Mouse (Mus musculus) adrenal gland, postnatal 25 days (tissue): ENCODE measurements around the gene Dpf3. TPM values are rescaled to one million over a fixed set of nuclear protein-coding genes. Genes with fewer than 3 reads are reported as not detected.
A peak's percentile ranks its signal among the peaks of the same experiment; 100 is the strongest.

Experiments
- DNase-seq: peaks from one replicate; pipeline ENCODE4 v3.0.0; 2021; ENCODE audit warnings: mixed read lengths
- total RNA-seq: library from RNA; stranded (reverse); gene quantifications from 2 replicates; pipeline ENCODE4 v1.2.3, GENCODE M21; 2021

Dpf3 gene
- total RNA-seq, 1 experiment from 2014 or later: 11.3 TPM

GRCm38 (mm10) chr12:83496336-83496735 lies 8.8 kb upstream of the Dpf3 start:
- DNase-seq: no peak

- no peak for DNase-seq
These were observed 8.4 kb upstream of the Dpf3 start for GRCm38 (mm10) chr12:83495961-83496282.

GRCm38 (mm10) chr12:83495248-83495960 lies 7.9 kb upstream of the Dpf3 start:
- DNase-seq: no peak

- DNase-seq: peak; percentile 9
These were observed 6.7 kb upstream of the Dpf3 start for GRCm38 (mm10) chr12:83494196-83494595.

GRCm38 (mm10) chr12:83492808-83493207 lies 5.3 kb upstream of the Dpf3 start:
- no peak for DNase-seq

GRCm38 (mm10) chr12:83491609-83492008 lies 4.1 kb upstream of the Dpf3 start:
- DNase-seq: no peak

GRCm38 (mm10) chr12:83489748-83490147 lies 2.2 kb upstream of the Dpf3 start:
- DNase-seq: no peak

- peak; percentile 14 for DNase-seq
These were observed 860 bp upstream of the Dpf3 start for GRCm38 (mm10) chr12:83488211-83488941.

GRCm38 (mm10) chr12:83486671-83487461 lies 650 bp downstream of the Dpf3 start:
- peak; percentile 63 for DNase-seq

- peak; percentile 44 for DNase-seq
These were observed 1.4 kb downstream of the Dpf3 start for GRCm38 (mm10) chr12:83485911-83486670.

GRCm38 (mm10) chr12:83484855-83485745 lies 2.4 kb downstream of the Dpf3 start:
- DNase-seq: no peak

- DNase-seq: no peak
These were observed 3.9 kb downstream of the Dpf3 start for GRCm38 (mm10) chr12:83483653-83484052.

GRCm38 (mm10) chr12:83481439-83481838 lies 6.1 kb downstream of the Dpf3 start:
- DNase-seq: no peak

GRCm38 (mm10) chr12:83479818-83480401 lies 7.6 kb downstream of the Dpf3 start:
- DNase-seq: no peak

- no peak for DNase-seq
These were observed 8.4 kb downstream of the Dpf3 start for GRCm38 (mm10) chr12:83479140-83479539.

GRCm38 (mm10) chr12:83476277-83476676 lies 11.2 kb downstream of the Dpf3 start:
- no peak for DNase-seq

GRCm38 (mm10) chr12:83475419-83475818 lies 12.1 kb downstream of the Dpf3 start:
- no peak for DNase-seq

- no peak for DNase-seq
These were observed 13.4 kb downstream of the Dpf3 start for GRCm38 (mm10) chr12:83473987-83474600.

- no peak for DNase-seq
These were observed 15.8 kb downstream of the Dpf3 start for GRCm38 (mm10) chr12:83471760-83472159.

- DNase-seq: no peak
These were observed 17.4 kb downstream of the Dpf3 start for GRCm38 (mm10) chr12:83470085-83470484.
